Mouse (Mus musculus): ENCODE measurements at regions not wholly inside any gene's neighbourhood (a gene's known extent, or its start where the extent isn't known, plus 50 kb on each side); places are given as distances from the start of the nearest gene placed in this dataset.

DNA sequence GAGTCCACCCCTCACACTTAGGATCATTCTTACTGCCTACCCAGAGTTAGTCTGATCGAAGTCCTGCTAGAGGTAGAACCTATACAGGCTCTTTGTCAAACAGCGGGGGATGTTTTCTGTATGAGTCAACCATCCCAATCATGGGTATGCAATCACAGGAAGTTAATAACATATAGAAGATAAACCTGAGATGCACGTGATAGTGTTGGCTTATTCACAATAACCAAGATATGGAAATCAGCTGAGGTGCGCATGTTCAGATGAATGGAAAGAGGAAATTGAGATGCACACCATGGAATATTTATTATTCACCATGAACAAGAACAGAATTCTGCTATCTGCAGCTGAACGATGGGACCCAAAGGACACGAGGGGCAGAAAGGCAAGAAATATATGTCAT, 146.7 kb upstream of the Tgfbr2 start:
- no peak for TF ChIP-seq POLR2A (IDR thresholded peaks at IDR 0.05; ENCODE audit: borderline replicate concordance, extremely low read depth, low read depth, low read length)
- no peak for TF ChIP-seq CTCF (IDR thresholded peaks at IDR 0.05; ENCODE audit: insufficient read depth, low read length)

All from lung, adult 2 months (tissue).